Mouse (Mus musculus) 416B (cell line): ENCODE measurements around the gene Edrf1.

ENCODE experiments used
- DNase-seq: peaks from one replicate; pipeline ENCODE4 v3.0.0; 2011; ENCODE audit warnings: low read depth

Gene Edrf1

DNA sequence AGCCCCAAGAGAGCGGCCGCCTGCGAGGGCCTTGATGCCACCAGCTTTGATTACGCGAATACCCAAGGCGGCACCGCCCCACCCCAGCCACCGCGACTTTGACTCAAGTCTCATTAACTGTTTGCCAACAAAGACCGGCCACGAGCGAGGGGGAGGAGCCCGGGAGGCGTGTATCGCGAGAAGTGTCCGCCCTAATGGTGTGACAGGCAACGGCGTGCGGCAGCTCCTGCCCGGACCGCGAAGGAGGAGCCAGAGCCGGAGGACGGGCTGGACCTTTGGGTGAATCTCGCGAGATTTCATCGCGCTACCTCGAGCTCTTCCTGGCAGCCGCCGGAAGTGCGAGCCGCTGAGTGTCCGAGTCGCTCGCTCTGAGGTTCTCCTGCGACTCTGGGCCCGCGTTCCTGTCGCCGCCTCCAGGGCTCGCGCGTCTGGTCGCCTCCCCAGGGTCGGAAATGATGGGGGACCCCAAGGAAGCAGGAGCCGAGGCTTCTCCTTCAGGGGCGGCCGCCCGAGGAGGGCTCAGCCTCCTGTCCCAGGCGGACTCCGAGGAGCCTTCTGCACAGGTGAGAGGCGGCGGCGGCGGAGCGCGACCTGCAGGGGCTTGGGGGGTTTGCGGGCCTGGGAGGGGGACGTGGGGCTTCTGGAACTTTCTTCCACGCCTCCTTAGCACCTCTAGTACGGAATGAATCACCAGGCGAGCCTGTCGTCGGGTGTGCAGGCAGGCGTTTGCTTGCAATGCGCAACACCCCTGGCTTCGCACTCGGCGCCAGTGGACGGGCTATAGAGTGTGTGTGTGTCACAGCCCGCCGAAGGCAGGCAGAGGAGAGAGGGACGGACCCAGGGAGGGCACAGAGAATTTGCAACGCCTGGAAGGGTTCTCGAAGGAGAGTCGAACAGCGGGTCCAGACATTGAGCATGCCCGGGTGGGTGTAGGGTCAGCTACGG lies at the start of gene Edrf1:
Edrf1 (plus strand) TSS at position 183 of the 945 bp plus-strand sequence.
- DNase-seq = peak; percentile 99

- no peak for DNase-seq
Measured at GRCm38 (mm10) chr7:133591750-133592149, 45.6 kb upstream of the Edrf1 start.

GRCm38 (mm10) chr7:133600558-133600957 lies 36.8 kb upstream of the Edrf1 start:
- no peak for DNase-seq

DNA sequence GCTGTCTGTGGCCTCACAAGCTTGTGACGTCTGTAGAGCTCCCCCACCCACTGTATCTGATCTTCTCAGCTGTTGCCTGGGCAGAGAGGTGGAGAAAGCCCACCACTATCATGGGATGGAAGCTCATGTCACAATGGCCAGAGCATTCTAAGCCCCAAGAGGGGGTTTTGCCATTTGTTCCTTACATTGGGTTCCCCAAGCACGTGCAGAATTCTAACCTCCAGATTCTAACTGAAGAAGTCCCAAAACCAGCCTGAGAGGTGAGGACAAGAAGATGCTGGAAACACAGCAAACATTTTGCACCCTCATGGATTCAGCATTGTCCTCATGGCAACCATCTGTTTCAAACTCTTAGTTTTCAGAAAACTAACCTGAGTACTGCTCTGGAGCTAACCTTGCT lies 35.3 kb upstream of the Edrf1 start, which contains the start of gene Tex36:
Tex36 (minus strand) TSS at position 101 of the 400 bp plus-strand sequence.
- DNase-seq = no peak

- no peak for DNase-seq
Measured at GRCm38 (mm10) chr7:133603156-133603555, 34.2 kb upstream of the Edrf1 start.

DNA sequence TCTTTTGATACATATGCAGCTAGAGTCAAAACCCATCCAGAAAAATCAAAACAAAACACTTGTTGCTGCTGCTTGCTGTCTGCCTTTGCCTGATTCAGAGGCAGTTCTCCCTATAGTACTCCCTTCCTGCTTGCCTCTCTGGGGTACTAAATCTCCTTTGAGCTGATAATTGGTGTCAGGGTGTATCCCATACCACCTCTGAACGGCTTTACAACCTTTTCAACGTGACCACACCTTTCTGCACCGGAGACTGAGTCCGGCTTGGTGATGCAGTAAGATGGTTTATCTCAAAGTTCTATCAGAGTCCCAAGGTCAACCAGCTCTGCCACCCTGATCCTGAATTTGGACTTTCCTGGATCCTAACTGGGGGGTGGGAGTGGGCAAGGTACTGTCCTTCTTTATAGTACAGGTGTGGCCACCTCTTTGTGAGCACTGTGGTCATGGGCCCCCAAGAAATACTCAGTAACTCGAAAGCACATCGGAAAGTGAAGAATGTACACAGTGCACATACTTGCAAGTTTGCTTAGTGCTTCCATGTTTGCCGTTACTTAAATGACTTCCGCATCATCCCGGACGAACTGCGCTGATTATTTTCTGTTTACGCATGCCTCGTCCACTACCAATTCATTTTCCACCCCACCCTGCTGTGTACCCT lies 32.8 kb upstream of the Edrf1 start:
- DNase-seq = no peak

DNA sequence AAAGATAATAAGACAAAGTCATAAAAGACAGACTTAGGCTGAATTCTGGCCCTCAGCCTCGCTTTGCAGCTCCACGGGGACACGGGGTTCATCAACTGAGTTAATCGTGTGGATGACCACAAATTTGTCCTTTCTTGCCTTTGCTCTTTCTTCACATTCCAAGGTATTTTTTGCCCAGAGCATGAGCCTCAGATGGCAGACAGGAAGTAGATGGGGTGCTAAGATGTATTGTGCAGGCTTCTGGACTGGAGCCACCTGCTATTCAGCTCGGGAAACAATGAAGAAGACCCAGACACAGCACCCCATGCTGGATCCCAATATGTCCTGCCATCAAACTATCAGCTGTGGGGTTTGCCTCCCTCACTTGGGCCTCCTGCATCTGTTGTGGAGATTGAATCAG lies 30.0 kb upstream of the Edrf1 start:
- DNase-seq = no peak

DNA sequence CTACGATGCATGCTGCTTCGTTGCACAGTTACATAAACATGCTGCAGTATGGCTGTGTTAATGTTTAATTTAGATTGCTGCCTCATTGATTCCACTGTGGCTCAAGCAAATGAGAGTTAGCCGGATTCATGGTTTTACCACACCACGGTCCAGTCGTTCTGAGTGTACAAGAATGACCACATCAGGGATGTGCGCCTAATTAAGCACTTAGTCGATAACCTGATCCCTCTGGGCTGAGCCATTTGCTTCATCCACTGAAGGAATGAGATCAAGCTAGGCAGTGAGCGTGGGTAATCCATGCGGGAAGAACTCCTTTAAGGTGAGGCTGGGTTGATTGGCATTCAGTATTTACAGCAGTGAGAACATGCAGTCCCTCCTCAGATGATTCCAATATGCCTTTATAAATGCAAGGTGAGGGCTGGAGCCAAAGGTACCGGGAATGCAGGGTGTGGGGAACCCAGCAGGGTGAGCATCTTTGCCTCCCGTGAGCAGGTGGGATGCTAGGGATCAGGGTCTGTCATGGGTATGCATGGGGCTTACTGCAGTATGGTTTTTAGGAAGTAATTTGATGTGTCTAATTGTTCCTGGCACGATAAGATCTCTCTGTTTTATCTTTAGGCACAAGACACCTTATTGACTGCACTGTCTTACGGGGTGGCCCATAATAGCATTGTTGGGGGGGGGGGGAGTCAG lies 29.3 kb upstream of the Edrf1 start:
- DNase-seq = no peak

DNA sequence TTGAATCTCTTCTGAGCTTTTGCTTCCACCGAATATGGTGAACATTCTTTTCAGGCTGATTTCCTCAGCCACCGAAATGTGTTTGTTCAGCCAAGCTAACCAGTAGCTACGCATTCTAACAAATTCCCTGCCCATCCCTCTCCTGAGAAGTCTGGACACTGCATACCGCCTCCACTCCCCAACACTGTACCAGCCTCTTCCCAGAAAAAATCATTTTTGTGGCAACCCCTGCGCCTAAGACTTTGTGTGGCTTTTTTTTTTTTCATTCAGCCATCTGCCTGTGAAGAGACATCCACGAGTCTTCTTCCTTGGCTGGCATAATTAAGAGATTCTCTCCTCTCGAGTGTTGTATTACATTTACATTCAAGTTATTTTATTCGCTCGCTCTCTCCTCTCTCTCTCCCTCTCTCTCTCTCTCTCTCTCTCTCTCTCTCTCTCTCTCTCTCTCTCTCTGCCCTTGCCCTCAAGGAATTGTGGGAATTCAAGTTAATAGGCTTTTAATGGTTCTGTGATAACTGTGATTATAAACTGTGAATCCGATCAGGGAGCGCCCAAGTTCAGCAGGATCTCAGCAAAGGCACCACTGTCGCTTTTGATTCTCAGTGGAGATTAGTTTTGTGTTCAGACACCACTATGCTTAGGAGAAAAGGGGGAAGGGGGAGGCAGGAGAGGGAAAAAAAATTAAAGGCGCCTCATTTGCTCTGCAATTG lies 28.6 kb upstream of the Edrf1 start:
- no peak for DNase-seq

- DNase-seq = no peak
Measured at GRCm38 (mm10) chr7:133609585-133609984, 27.8 kb upstream of the Edrf1 start.

- DNase-seq = no peak
Measured at GRCm38 (mm10) chr7:133612981-133613380, 24.4 kb upstream of the Edrf1 start.

DNA sequence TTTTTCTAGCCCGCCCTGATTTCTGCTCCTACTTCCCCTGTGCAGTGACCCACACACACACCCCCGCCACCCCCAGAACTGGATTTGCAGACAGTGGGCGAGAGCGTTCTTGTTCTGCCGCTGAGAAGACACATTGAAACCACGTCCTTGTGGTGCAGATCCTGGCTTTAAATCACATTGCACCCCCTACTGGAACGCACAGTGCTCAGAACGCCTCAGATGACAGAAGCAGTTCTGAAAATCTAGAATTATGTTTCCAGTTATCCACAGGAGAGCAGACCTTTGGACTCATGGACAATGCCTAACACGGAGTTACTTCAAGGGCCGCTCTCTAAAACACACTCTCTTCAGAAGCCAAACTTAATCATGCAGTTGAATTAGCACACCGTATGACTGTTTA lies 16.6 kb upstream of the Edrf1 start:
- DNase-seq = peak; percentile 19

- no peak for DNase-seq
Measured at GRCm38 (mm10) chr7:133623226-133623625, 14.1 kb upstream of the Edrf1 start.

DNA sequence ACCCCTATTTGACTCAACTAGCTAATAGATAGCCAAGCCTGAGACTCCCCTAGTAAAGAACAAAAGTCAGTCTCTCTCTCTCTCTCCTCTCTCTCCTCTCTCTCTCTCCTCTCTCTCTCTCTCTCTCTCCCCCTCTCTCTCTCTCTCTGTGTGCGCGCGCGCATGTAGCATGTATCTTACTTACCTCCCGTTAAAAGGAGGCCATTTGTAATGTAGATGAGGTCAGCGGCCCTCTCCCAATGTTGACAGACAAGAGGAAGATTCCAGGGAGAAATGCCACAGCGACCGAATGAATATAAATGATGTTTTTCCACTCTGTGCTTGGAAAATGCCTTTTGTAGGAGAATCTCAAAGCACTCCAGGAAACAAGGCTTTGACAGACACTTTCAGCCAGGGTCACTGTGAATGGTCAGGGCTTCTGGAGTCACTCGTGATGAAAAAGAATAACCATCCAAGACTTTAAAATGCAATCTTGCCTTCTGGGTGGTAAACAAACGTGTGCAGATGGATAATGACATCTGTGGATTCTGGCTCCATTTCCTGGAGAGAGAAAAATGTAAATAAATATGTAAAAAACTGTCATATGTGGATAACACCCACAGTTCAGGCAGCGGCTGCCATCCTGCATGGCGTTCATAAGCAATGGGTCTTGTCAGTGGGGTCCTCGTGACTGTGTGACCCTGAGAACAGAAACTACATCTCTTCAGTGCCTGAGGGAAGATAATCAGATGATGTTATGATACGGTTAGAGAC lies 10.0 kb upstream of the Edrf1 start:
- no peak for DNase-seq

DNA sequence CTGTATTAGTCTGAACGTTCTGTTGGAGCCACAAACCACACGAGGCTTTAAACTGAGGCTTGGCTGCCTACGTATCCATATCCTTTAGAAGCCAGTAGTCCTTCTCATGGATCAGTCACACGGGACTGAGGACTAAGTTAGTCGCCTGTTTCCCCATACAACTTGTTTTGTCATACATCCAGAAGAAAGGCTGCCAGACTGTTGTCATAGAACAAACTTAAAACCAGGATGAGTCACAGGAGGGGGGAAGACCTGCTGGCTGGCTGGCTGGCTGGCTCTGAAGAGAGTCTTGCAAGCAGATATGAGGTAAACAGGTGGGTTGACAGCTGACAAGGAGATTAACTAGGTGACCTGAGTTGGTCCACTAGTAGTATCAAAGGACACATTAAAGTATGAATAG lies 6.5 kb upstream of the Edrf1 start:
- peak; percentile 23 for DNase-seq

DNA sequence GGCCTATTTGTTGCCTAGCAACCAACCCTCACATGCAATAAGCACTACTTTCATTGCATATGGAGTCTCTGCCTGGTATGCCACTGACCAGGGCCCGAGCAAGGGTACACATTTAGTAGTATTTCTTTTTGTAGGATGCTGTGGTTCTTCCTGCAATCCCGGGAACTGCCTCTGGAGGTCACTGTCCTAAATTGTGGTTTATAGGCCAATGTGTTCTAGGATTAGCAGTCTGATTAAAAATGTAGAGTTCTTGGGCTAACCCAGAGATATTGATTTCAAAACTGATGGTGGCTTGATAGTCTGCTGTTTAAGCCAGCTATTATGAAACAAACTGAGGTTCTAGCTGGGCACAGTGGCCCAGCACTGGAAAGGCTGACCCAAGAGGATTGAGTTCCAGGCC lies 4.9 kb upstream of the Edrf1 start:
- DNase-seq = peak; percentile 69

DNA sequence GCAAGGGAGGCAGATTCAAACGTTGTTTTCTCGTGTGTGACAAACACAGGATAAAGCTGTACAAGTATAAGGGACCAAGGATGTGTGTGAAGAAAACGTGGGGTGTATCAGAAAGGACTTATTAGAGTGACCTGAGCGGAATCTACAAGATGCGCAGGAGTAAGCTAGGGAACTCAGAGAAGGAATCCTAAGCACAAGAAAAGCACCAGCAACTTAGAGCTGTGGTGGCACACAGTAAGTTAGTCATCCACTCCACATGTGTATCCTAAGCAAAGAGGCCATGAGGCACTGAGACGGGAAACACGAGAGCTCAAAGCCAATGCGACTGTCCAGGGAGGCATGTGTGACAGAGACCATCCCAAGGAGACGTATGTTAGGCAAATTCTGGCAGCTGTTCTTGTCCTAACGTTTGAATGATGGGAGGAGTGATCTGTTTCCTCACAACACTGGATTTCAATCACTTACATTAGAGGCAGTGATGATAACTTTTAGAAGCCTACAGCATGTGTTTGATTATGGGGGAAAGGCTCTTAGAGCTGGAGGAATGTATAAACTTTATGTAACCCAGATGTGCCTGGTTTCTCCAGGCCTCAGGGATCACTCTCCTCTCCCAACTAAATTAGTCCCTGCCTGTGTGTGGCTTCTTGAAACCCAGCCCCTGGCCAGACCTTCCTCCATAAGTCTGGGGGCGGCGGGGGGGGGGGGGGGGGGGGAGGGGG lies 2.3 kb upstream of the Edrf1 start:
- no peak for DNase-seq

- DNase-seq = peak; percentile 92
Measured at GRCm38 (mm10) chr7:133636738-133637352, 498 bp upstream of the Edrf1 start.

DNA sequence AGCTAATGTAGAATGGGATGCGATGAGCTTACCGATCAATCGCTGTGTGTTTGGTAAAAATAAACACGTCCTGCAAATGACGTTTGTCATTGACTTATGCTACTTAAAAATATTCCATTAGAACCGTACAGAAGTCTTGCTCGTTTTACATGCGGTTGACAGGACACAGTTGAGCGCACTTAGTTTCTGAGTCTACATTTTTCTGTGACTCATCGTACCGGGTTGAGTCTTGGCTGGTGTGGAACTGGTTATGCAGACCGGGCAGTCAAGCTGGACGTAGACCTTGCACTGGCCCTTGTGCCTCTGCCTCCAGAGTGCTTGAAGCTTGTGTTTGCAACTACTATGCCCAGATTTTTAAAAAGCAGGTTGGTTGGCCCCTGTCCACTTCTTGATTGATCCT lies 963 bp downstream of the Edrf1 start:
- DNase-seq = peak; percentile 67

DNA sequence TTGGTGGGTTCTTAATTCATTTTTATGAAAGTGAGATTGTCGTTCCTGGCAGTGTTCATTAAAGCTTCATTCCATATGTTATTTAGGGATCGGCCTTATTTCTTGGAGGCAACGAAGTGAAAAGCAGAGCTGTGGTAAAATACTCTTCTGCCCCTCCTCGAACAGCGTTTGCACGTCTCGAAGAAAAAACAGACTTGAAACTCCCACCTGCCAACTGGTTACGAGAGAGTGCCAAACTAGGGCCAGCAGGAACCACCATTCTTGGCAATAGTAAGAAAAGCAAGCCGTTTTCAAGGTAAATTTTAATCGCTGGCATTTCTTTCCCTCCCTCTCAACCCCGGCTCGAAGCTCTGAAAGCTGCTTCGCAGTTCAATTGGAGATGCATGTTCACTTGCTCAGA lies 1.5 kb downstream of the Edrf1 start:
- DNase-seq = no peak
